Mouse (Mus musculus) left cerebral cortex, postnatal 10 days (tissue): ENCODE results near the gene Tex9. TPM values are rescaled to one million over a fixed set of nuclear protein-coding genes. Genes with fewer than 3 reads are reported as not detected.

Experiments used
- DNase-seq, 2 experiments: peaks; one replicate each; pipeline ENCODE4 v3.0.0; 2021 to 2022; ENCODE audit warnings: low spot score in 2 of 2, mixed read lengths in 1 of 2; ENCODE audit errors: extremely low spot score in 1 of 2
- intact Hi-C: fragments of 180-260 bp; cut with DNase I; formaldehyde crosslinking; loops from one replicate; pipeline ENCODE4 v1.15.1; 2025
- total RNA-seq, 2 experiments: library from RNA; stranded (reverse); gene quantifications; 2 replicates each; pipeline ENCODE4 v1.2.3; 2021

Gene Tex9
- total RNA-seq, 2 experiments from 2014 or later: 12.5 to 13.2 TPM

- intact Hi-C loops: no loop called here
- no peak for DNase-seq
These were observed 42.6 kb downstream of the Tex9 start for GRCm38 (mm10) chr9:72449367-72449766.

GRCm38 (mm10) chr9:72448026-72448425 is 44.0 kb downstream of the Tex9 start:
- intact Hi-C loops: no loop called here
- peak; percentile 18 to 63 for DNase-seq

- intact Hi-C loops: no loop called here
- no peak for DNase-seq
These were observed 49.9 kb downstream of the Tex9 start for GRCm38 (mm10) chr9:72441927-72442715.

- intact Hi-C loops: no loop called here
- DNase-seq: no peak
These were observed 50.8 kb downstream of the Tex9 start for GRCm38 (mm10) chr9:72440948-72441926.

GRCm38 (mm10) chr9:72440358-72440757 is 51.7 kb downstream of the Tex9 start:
- intact Hi-C loops: no loop called here
- DNase-seq: no peak

GRCm38 (mm10) chr9:72438749-72439148 is 53.3 kb downstream of the Tex9 start:
- intact Hi-C loops: no loop called here
- no peak for DNase-seq

- peak; percentile 92 to 94 for DNase-seq
- intact Hi-C loops: no loop called here
These were observed 54.0 kb downstream of the Tex9 start, which contains the start of gene Mns1 for GRCm38 (mm10) chr9:72437822-72438701. TSS of gene Mns1 (plus strand) at chr9:72438011.

- DNase-seq: no peak
- intact Hi-C loops: no loop called here
These were observed 57.1 kb downstream of the Tex9 start for GRCm38 (mm10) chr9:72434876-72435275.

GRCm38 (mm10) chr9:72427861-72428260 is 64.2 kb downstream of the Tex9 start:
- no peak for DNase-seq
- intact Hi-C loops: no loop called here

- intact Hi-C loops: no loop called here
- no peak for DNase-seq
These were observed 66.6 kb downstream of the Tex9 start for GRCm38 (mm10) chr9:72425300-72425850.

- no peak for DNase-seq
These were observed 69.3 kb downstream of the Tex9 start for GRCm38 (mm10) chr9:72422753-72423152.

GRCm38 (mm10) chr9:72422284-72422683 is 69.7 kb downstream of the Tex9 start:
- no peak for DNase-seq
- intact Hi-C loops: no loop called here

More at GRCm38 (mm10) chr9:72422753-72423152, 69.3 kb downstream of the Tex9 start:
- intact Hi-C loops: no loop called here

- intact Hi-C loops: no loop called here
- no peak for DNase-seq
These were observed 71.5 kb downstream of the Tex9 start for GRCm38 (mm10) chr9:72420490-72420889.

- intact Hi-C loops: no loop called here
- DNase-seq: no peak
These were observed 73.6 kb downstream of the Tex9 start for GRCm38 (mm10) chr9:72418443-72418842.

- intact Hi-C loops: no loop called here
- DNase-seq: no peak
These were observed 80.3 kb downstream of the Tex9 start for GRCm38 (mm10) chr9:72411746-72412145.

- no peak for DNase-seq
- intact Hi-C loops: loop anchor here (10.0 kb wide), 1 partner anchor 575 kb away; no protein-coding TSS in a partner anchor
These were observed 82.4 kb downstream of the Tex9 start for GRCm38 (mm10) chr9:72409381-72410225.

GRCm38 (mm10) chr9:72408131-72408586 is 83.9 kb downstream of the Tex9 start:
- intact Hi-C loops: loop anchor here (10.0 kb wide), 1 partner anchor 573 kb away; no protein-coding TSS in a partner anchor
- DNase-seq: peak; percentile 75 to 80
